Mouse (Mus musculus) liver, embryonic 12.5 days (tissue): ENCODE results near the gene Rnf213. TPM values are rescaled to one million over a fixed set of nuclear protein-coding genes. Genes with fewer than 3 reads are reported as not detected.
A peak's percentile ranks its signal among the peaks of the same experiment; 100 is the strongest.

Experiments used
- ATAC-seq: fragments of 200-750 bp; cut with Nextera tagmentation; 2 replicates; pipeline ENCODE4 v1.8.0; 2017; ENCODE audit warnings: moderate number of reproducible peaks, mild to moderate bottlenecking, moderate library complexity
- H3K27ac ChIP-seq: fragments of 300-500 bp; sonication (generic); 2 replicates; pipeline ENCODE4 v1.5.1; 2016; ENCODE audit warnings: mild to moderate bottlenecking
- H3K27me3 ChIP-seq: fragments of 300-500 bp; sonication (generic); replicated peaks from 2 replicates; pipeline ENCODE4 v1.6.1; 2016; ENCODE audit warnings: mild to moderate bottlenecking, moderate library complexity
- H3K36me3 ChIP-seq: fragments of 300-500 bp; sonication (generic); 2 replicates; pipeline ENCODE4 v1.6.1; 2016; ENCODE audit warnings: mild to moderate bottlenecking, moderate library complexity
- H3K4me1 ChIP-seq: fragments of 300-500 bp; sonication (generic); 2 replicates; pipeline ENCODE4 v1.6.1; 2016
- H3K4me2 ChIP-seq: fragments of 300-500 bp; sonication (generic); 2 replicates; pipeline ENCODE4 v1.6.1; 2016; ENCODE audit warnings: mild to moderate bottlenecking, moderate library complexity
- H3K4me3 ChIP-seq: fragments of 300-500 bp; sonication (generic); 2 replicates; pipeline ENCODE4 v1.5.1; 2016; ENCODE audit warnings: mild to moderate bottlenecking, moderate library complexity
- H3K9ac ChIP-seq: fragments of 300-500 bp; sonication (generic); 2 replicates; pipeline ENCODE4 v1.6.1; 2016; ENCODE audit warnings: mild to moderate bottlenecking, moderate library complexity
- H3K9me3 ChIP-seq: fragments of 300-500 bp; sonication (generic); replicated peaks from 2 replicates; pipeline ENCODE4 v1.6.1; 2016; ENCODE audit warnings: mild to moderate bottlenecking, moderate library complexity
- WGBS: fragments of 180-500 bp; shearing (Covaris S2); methylation state at CpG from one replicate; pipeline ENCODE4 v1.1.7; 2016; ENCODE audit not compliant: insufficient replicate concordance; 5-methylcytosine and 5-hydroxymethylcytosine counted together
- polyA plus RNA-seq: library from polyadenylated mRNA; unstranded; fragments of >200 nt; fragmentation: Nextera tagmentation; extraction: Ambion mirVana; gene quantifications from 2 replicates; pipeline ENCODE4 v1.2.1, GENCODE M21; 2016

Rnf213 gene
- polyA plus RNA-seq, 1 experiment from 2014 or later, result 4.6 TPM

DNA sequence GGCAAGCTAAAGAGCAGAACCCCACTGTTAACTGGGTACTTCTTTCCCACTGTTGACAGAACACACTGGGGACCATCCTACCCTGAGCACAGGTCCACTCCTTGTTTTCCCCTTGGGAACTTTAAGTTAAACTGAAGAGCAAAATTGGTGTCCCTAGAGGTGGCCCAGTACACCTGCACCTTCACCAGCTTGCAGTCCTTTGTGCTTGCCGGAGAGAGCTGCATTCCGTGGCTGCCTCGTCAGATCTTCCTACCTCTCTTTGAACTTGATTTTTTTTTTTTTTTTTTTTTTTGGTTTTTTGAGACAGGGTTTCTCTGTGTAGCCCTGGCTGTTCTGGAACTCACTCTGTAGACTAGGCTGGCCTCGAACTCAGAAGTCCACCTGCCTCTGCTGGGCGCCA is 27.5 kb downstream of the Rnf213 start:
- H3K27me3 ChIP-seq, result no peaks in the 10 kb centered on the region
- H3K36me3 ChIP-seq, result peaks cover 78% of the 10 kb centered on the region
- H3K27ac ChIP-seq, result no peak overlapping the region
- H3K4me1 ChIP-seq, result peaks cover 13% of the 10 kb centered on the region
- no peaks in the 10 kb centered on the region for H3K9me3 ChIP-seq
- WGBS, result 84% methylated on average over 5 of the region's 5 CpGs
- no peak overlapping the region for H3K4me3 ChIP-seq
- no peak for ATAC-seq
- no peak overlapping the region for H3K9ac ChIP-seq
- no peak overlapping the region for H3K4me2 ChIP-seq

DNA sequence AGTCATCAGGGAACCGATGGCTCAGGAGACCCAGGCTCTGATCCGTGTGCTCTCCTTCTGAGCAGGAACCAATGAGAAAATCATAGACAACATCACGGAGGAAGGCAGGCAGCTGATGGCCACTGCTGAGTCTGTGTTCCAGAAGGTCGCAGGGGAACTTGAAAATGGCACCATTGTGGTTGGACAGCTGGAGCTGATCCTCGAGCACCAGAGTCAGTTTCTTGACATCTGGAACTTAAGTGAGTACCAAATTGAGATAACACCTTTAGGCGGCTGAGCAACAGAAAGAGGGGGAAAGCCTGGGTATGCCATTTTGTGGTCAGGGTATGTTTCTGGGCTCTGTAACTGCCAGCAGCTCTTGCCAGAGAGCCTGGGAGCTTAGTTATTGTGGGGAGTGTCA is 34.5 kb downstream of the Rnf213 start:
- no peaks in the 10 kb centered on the region for H3K27me3 ChIP-seq
- H3K4me3 ChIP-seq, result no peak overlapping the region
- H3K9me3 ChIP-seq, result no peaks in the 10 kb centered on the region
- no peak overlapping the region for H3K27ac ChIP-seq
- H3K4me2 ChIP-seq, result no peak overlapping the region
- ATAC-seq, result no peak
- no peak overlapping the region for H3K9ac ChIP-seq
- H3K4me1 ChIP-seq, result peaks cover 37% of the 10 kb centered on the region
- peaks cover 73% of the 10 kb centered on the region for H3K36me3 ChIP-seq
- 66% methylated on average over 6 of the region's 6 CpGs for WGBS

DNA sequence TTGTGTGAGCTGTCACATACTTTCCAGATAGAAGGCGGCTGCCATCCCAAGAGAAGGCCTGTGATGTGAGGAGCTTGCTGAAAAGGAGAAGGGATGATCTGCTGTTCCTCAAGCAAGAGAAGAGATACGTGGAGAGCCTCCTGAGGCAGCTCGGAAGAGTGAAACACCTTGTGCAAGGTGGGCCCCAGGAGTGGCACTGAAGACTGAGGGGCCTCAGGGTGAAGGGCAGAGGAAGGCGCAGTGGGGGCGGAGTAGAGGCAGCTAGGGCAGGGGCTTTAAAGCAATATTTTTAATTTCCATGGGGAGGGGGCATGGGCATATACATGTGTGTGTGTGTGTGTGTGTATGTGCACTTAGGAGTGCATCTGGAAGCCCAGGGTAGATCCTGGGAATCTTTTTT is 35.1 kb downstream of the Rnf213 start:
- Histone ChIP-seq H3K27ac (peak overlapping the region; percentile 7; the same call in 1 of the 2 replicates), H3K9me3 (no peaks in the 10 kb centered on the region), H3K4me2 (peak overlapping the region; percentile 58), H3K9ac (peak overlapping the region; percentile 20; the same call in 1 of the 2 replicates), H3K4me1 (peaks cover 42% of the 10 kb centered on the region), H3K36me3 (peaks cover 73% of the 10 kb centered on the region), H3K27me3 (no peaks in the 10 kb centered on the region), H3K4me3 (no peak overlapping the region)
- ATAC-seq, result no peak; the same call in 1 of the 2 replicates
- WGBS, result 82% methylated on average over 5 of the region's 5 CpGs

DNA sequence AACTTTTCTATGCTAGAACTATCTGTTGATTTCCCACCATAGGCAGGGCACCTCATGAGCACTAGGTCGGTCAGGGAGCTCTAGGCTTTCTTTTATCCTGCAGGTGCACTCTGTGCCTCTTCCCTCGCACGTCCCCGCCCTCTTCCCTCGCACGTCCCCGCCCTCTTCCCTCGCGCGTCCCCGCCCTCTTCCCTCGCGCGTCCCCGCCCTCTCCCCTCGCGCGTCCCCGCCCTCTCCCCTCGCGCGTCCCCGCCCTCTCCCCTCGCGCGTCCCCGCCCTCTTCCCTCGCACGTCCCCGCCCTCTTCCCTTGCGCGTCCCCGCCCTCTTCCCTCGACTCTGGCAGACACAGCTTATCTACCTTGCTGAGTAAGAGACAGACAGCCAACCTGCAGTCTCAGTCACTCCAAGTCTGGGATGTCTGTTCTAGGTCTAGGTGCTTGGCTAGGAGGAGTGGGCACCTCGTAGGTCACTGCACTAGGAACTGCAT is 35.8 kb downstream of the Rnf213 start:
- Histone ChIP-seq H3K4me3 (peak overlapping the region; percentile 12; the same call in 1 of the 2 replicates), H3K4me1 (peaks cover 49% of the 10 kb centered on the region), H3K27me3 (no peaks in the 10 kb centered on the region), H3K9ac (no peak overlapping the region), H3K9me3 (no peaks in the 10 kb centered on the region), H3K36me3 (peaks cover 73% of the 10 kb centered on the region), H3K4me2 (peak overlapping the region; percentile 58), H3K27ac (peak overlapping the region; percentile 62; the same call in 1 of the 2 replicates)
- WGBS, result 2% methylated on average over 24 of the region's 35 CpGs
- ATAC-seq, result peak; percentile 84

DNA sequence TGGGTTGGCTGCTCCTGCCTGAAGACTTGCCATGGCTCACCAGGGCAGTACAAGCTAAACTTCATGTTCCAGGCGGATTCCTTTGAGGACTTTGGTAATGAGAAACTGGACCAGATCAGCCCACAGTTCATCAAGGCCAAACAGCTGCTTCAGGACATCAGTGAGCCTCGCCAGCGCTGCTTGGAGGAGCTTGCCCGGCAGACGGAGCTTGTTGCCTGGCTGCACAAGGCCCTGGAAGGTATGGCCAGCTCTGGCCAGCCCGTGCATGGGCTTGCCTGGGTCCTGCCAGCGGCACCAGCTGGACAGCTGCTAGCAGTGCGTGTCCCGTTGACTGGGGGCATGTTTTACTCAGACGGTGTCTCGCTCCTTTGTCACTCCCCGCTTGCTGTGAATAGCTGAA is 38.6 kb downstream of the Rnf213 start:
- Histone ChIP-seq H3K9me3 (no peaks in the 10 kb centered on the region), H3K27me3 (no peaks in the 10 kb centered on the region), H3K4me2 (no peak overlapping the region), H3K4me1 (peaks cover 61% of the 10 kb centered on the region), H3K4me3 (no peak overlapping the region), H3K9ac (no peak overlapping the region), H3K27ac (0 out of 2 replicates have a peak overlapping the region, but pooled peaks have one; percentile 17), H3K36me3 (peaks cover 75% of the 10 kb centered on the region)
- WGBS, result 89% methylated on average over 12 of the region's 12 CpGs
- no peak for ATAC-seq

DNA sequence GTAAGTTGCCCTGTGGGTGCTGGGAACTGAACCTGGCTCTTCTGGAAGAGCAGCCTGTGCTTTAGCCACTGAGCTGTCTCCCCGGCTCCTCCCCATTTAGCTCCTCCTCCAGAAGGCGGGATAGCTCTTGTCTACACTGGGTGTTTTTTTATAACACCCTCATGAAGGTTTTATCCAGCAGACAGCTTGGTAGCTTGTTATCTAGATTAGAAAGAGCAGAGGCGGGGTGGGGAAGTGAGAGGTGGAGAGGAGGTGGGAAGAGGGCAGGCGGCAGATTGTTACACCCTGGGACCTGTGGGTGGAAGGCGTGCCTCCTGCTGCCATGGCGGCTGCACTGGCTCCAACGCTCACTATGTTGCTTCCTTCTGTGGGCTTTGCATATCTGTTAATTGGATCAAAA is 39.8 kb downstream of the Rnf213 start:
- ATAC-seq, result peak; percentile 80
- H3K27me3 ChIP-seq, result no peaks in the 10 kb centered on the region
- no peak overlapping the region for H3K4me3 ChIP-seq
- H3K27ac ChIP-seq, result peak overlapping the region; percentile 57
- no peaks in the 10 kb centered on the region for H3K9me3 ChIP-seq
- WGBS, result 22% methylated on average over 7 of the region's 7 CpGs
- peaks cover 76% of the 10 kb centered on the region for H3K36me3 ChIP-seq
- H3K4me2 ChIP-seq, result peak overlapping the region; percentile 4
- H3K9ac ChIP-seq, result no peak overlapping the region
- peaks cover 54% of the 10 kb centered on the region for H3K4me1 ChIP-seq

DNA sequence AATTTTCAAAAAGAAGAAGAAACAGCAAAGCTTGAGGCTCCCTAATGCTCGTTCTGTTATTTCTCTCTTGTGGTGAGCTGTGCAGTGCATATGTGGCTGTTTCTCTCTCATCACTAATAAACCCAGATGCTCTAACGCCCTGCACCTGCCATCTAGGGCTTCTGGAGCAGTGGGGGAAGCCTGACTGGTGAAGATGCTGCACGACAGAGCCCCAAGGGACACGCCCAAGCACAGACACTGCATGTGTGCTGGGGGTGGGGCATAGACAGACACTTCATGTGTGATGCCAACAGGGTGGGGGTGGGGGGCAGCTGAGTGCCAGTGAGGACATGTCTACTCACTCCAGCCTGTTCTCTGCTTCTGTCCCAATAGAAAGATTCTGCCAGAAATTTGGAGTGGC is 41.4 kb downstream of the Rnf213 start:
- no peak for ATAC-seq
- Histone ChIP-seq H3K4me3 (no peak overlapping the region), H3K36me3 (peaks cover 83% of the 10 kb centered on the region), H3K27ac (no peak overlapping the region), H3K4me2 (no peak overlapping the region), H3K4me1 (peaks cover 39% of the 10 kb centered on the region), H3K9me3 (no peaks in the 10 kb centered on the region), H3K27me3 (no peaks in the 10 kb centered on the region), H3K9ac (no peak overlapping the region)
- WGBS, result 52% methylated on average over 4 of the region's 4 CpGs

DNA sequence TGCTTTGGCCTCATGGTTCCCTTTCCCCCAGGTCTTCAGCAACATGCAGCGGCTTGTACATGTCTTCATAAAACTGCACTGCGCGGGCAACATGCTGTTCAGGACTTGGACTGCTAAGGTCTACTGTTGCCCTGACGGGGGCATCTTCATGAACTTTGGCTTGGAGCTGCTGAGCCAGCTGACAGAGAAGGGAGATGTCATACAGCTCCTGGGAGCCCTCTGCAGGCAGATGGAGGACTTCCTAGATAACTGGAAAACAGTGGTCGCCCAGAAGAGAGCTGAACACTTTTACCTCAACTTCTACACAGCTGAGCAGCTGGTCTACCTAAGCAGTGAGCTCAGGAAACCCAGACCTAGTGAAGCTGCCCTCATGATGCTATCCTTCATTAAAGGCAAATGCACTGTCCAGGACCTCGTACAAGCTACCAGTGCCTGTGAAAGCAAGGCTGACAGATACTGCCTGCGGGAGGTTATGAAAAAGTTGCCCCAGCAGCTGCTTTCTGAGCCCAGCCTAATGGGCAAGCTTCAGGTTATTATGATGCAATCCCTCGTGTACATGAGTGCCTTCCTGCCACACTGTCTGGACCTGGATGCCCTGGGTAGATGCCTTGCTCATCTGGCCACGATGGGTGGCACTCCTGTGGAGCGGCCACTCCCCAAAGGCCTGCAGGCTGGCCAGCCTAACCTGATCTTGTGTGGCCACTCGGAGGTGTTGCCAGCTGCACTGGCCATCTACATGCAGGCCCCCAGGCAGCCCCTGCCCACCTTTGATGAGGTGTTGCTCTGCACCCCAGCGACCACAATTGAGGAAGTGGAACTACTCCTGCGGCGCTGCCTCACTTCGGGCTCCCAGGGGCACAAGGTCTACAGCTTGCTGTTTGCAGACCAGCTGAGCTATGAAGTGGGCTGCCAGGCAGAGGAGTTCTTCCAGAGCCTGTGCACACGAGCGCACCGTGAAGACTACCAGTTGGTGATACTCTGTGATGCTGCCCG is 43.3 kb downstream of the Rnf213 start:
- 61% methylated on average over 19 of the region's 19 CpGs for WGBS
- no peak overlapping the region for H3K27ac ChIP-seq
- no peaks in the 10 kb centered on the region for H3K9me3 ChIP-seq
- peaks cover 88% of the 10 kb centered on the region for H3K36me3 ChIP-seq
- H3K4me3 ChIP-seq, result no peak overlapping the region
- H3K4me2 ChIP-seq, result no peak overlapping the region
- no peak overlapping the region for H3K9ac ChIP-seq
- no peaks in the 10 kb centered on the region for H3K27me3 ChIP-seq
- peaks cover 34% of the 10 kb centered on the region for H3K4me1 ChIP-seq
- ATAC-seq, result no peak

DNA sequence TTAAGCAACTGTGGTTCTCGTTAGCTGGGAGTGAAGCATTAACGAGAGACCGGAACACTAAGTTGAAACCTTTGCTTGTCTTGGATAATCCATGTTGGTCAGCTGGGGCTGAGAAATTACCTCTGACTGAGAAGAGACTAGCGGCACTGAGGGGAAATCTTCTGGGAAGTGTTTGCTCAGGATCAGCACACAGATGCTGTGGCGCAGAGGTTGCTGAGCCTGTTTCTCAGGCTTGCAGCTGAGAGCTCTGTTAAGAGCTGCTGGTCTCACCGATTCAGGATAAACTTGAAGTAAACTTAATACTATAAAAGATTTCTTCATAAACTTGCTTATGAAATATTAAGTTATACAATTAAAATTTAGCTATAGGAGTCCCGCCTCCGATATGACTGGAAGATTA is 45.9 kb downstream of the Rnf213 start:
- no peak overlapping the region for H3K27ac ChIP-seq
- H3K4me1 ChIP-seq, result peaks cover 11% of the 10 kb centered on the region
- H3K4me3 ChIP-seq, result no peak overlapping the region
- H3K27me3 ChIP-seq, result no peaks in the 10 kb centered on the region
- no peak overlapping the region for H3K9ac ChIP-seq
- peaks cover 89% of the 10 kb centered on the region for H3K36me3 ChIP-seq
- no peak overlapping the region for H3K4me2 ChIP-seq
- no peaks in the 10 kb centered on the region for H3K9me3 ChIP-seq
- ATAC-seq, result no peak
- WGBS, result 79% methylated on average over 8 of the region's 8 CpGs

DNA sequence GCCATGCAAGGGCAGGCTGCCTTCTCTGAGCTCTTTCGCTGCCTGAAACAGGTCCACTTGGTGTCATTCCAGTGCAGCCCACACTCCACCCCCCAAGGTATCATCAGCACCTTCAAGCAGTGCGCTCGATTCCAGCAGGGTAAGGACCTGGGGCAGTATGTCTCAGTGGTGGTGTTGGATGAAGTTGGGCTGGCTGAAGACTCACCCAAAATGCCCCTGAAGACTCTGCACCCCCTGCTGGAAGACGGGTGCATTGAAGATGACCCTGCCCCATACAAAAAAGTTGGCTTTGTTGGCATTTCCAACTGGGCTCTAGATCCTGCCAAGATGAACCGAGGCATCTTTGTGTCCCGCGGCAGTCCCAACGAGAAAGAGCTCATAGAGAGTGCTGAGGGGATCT is 49.3 kb downstream of the Rnf213 start:
- no peak for ATAC-seq
- no peak overlapping the region for H3K4me3 ChIP-seq
- WGBS, result 82% methylated on average over 8 of the region's 8 CpGs
- H3K9me3 ChIP-seq, result no peaks in the 10 kb centered on the region
- peaks cover 84% of the 10 kb centered on the region for H3K36me3 ChIP-seq
- no peak overlapping the region for H3K9ac ChIP-seq
- H3K4me2 ChIP-seq, result no peak overlapping the region
- H3K4me1 ChIP-seq, result no peaks in the 10 kb centered on the region
- H3K27ac ChIP-seq, result no peak overlapping the region
- no peaks in the 10 kb centered on the region for H3K27me3 ChIP-seq

DNA sequence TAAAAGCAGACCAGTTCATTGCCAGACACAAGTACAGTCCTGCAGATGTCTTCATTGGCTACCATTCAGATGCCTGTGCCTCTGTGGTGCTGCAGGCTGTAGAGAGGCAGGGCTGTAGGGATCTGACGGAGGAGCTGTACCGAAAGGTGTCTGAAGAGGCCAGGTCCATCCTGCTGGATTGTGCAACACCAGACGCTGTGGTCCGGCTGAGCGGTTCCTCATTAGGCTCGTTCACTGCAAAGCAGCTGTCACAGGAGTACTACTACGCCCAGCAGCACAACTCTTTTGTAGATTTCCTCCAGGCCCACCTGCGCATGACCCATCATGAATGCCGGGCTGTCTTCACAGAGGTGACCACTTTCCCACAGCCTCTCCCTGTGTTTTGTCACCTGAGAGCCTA is 50.5 kb downstream of the Rnf213 start:
- H3K36me3 ChIP-seq, result peaks cover 80% of the 10 kb centered on the region
- WGBS, result 66% methylated on average over 9 of the region's 9 CpGs

DNA sequence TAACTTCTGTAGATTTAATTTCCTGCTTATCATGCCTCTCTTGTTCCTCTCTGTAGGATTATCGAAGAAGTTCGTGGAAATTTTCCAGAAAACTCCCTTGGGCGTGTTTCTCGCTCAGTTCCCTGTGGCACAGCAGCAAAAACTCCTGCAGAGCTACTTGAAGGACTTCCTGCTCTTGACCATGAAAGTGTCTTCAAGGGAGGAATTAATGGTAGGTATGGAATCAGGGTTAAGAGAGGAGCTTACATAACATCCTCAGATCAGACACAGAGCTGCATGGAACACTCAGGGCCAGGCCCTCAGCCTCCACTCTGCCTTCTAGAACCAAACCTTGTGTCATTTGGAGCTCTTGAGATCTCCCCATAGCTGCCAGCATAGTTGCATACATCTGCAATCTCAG is 63.2 kb downstream of the Rnf213 start:
- Histone ChIP-seq H3K36me3 (peaks cover 65% of the 10 kb centered on the region), H3K4me2 (no peak overlapping the region), H3K9me3 (no peaks in the 10 kb centered on the region), H3K9ac (no peak overlapping the region), H3K27ac (no peak overlapping the region), H3K4me3 (no peak overlapping the region), H3K4me1 (0 out of 2 replicates have a peak, but pooled peaks cover 3% of the 10 kb centered on the region), H3K27me3 (no peaks in the 10 kb centered on the region)
- ATAC-seq, result no peak
- WGBS, result 80% methylated on average over 4 of the region's 4 CpGs

More for the DNA sequence above, 50.5 kb downstream of the Rnf213 start:
- ATAC-seq, result no peak
- Histone ChIP-seq H3K27ac (no peak overlapping the region), H3K9me3 (no peaks in the 10 kb centered on the region), H3K4me3 (no peak overlapping the region), H3K9ac (no peak overlapping the region), H3K4me1 (no peaks in the 10 kb centered on the region), H3K27me3 (no peaks in the 10 kb centered on the region), H3K4me2 (no peak overlapping the region)
